Mouse (Mus musculus) cortical plate, adult 2 months (tissue): Measurements from ENCODE around the gene Ezh1.

Experiments used
- CTCF ChIP-seq: fragments of 200-500 bp; IDR thresholded peaks from 2 replicates; pipeline ENCODE4 v1.5.1; 2011; ENCODE audit warnings: mild to moderate bottlenecking, control low read depth, low read length; ENCODE audit not compliant: insufficient read depth; ENCODE audit errors: extremely low read depth
- POLR2A ChIP-seq: fragments of 200-500 bp; IDR thresholded peaks from 2 replicates; pipeline ENCODE4 v1.6.1; 2011; ENCODE audit warnings: mild to moderate bottlenecking, low read length, control low read depth; ENCODE audit not compliant: insufficient read depth; ENCODE audit errors: extremely low read depth

DNA sequence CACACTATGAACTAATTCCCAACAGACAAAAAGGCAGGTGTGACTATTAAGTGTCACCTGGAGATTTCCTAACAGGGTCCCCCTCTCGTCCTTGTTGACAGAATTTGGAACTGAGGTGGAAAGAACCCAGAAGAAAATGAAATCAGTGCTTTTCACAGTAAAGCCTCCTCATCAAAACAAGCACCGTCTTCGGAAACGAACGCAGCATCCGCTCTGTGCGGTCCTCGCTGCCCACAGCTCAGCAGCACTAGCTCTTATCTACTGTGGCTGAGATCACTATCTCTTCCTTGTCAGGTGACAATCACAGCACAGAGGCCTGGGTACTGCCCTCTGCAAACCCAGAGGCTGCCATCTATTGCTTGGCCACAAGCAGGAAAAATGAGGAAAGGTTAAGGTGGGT, 30.1 kb downstream of the Ezh1 start:
- TF ChIP-seq CTCF (no peak), POLR2A (no peak)
